In the genomic region with DNA sequence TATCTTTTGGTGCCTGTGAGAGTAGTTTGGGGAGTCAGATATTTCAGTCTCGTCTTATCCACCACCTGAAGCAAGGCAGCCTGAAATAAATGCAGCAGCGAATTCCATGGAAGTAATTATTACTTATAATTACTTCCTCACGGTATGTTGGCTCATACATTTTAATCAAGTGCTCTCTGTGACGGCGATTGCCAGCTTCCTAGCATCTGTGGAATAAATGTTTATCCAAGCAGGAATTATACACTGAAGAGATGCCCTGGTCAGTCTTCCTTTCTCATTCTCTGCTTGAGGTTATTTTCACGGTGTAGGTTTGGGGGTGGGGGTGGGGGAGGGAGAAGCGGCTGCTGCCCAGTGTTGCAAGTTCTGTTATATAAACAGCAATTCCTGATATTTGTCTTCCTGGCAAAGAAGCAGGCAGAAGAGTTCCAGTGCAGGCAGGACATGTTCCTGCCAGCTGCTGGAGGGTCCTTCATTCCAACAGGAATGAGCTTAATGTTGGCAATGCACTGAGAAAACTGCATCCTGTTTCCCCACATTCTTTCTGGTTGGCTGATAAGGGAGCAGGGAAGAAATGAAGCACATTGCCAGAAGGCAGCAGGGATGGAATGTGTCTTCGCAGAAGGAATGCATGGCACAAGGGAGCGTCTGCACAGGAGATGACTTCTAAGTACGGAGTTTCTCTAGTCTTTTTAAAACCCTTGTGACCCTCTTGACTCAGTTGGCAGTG, we compare ENCODE assay signal across 10 mouse cellular contexts. TPM values are rescaled to one million over a fixed set of nuclear protein-coding genes. Genes with fewer than 3 reads are reported as not detected.
DNase-seq lines count a peak whose midpoint lies in the region; ATAC-seq and TF ChIP-seq lines count a peak whose summit lies in the region.
"Had no signal": no experiment of that assay in that cellular context is flagged by ENCODE, and none has a peak within 500 bp of the region (broad histone marks: within the 10 kb centered on the region; RNA-seq: fewer than 3 reads in every experiment).

No protein-coding gene starts in this region.

- no peak for TF ChIP-seq POLR2A in embryonic fibroblast, embryonic 13.5 days (IDR thresholded peaks at IDR 0.05; ENCODE audit: low read depth, low read length)

- H3K4me1 ChIP-seq in embryonic fibroblast, embryonic 13.5 days (ENCODE audit: control insufficient read depth, insufficient read depth, low read length): peaks cover 6% of the 10 kb centered on the region
- H3K4me1 ChIP-seq in lung, embryonic 14.5 days (ENCODE audit: insufficient read depth): 0 out of 2 replicates have a peak, but pooled peaks cover 3% of the 10 kb centered on the region

- peak overlapping the region; percentile 8; the same call in 1 of the 2 replicates for H3K4me2 ChIP-seq in lung, embryonic 14.5 days

- H3K27ac ChIP-seq in embryonic fibroblast, embryonic 13.5 days (ENCODE audit: insufficient read depth, low read length): peak overlapping the region; percentile 60; the same call in 1 of the 2 replicates
- no peak overlapping the region for H3K27ac ChIP-seq in lung, embryonic 14.5 days (ENCODE audit: low read depth)
- H3K27ac ChIP-seq in left cerebral cortex, adult 2 months: no peak overlapping the region

- no peaks in the 10 kb centered on the region for H3K27me3 ChIP-seq in lung, embryonic 14.5 days (ENCODE audit: insufficient read depth, low read length)

- peak; percentile 77 for ATAC-seq in lung, embryonic 14.5 days (ENCODE audit: insufficient read depth)
- no peak for ATAC-seq in erythroblast, adult 5-6 weeks (replicated peaks; ENCODE audit: low FRiP score, poor library complexity, severe bottlenecking)

- no peak overlapping the region for H3K9ac ChIP-seq in lung, embryonic 14.5 days

- TF ChIP-seq CTCF in embryonic fibroblast, embryonic 13.5 days (IDR thresholded peaks at IDR 0.05; ENCODE audit: borderline replicate concordance, insufficient read depth, low read length): no peak
- TF ChIP-seq CTCF in lung, embryonic 14.5 days (IDR thresholded peaks at IDR 0.05; ENCODE audit: low read depth): no peak
- no peak for TF ChIP-seq CTCF in left cerebral cortex, adult 2 months (IDR thresholded peaks at IDR 0.05)

- H3K4me3 ChIP-seq in embryonic fibroblast, embryonic 13.5 days (ENCODE audit: insufficient read depth, low read length): no peak overlapping the region
- no peak overlapping the region for H3K4me3 ChIP-seq in lung, embryonic 14.5 days (ENCODE audit: low read depth, low read length)
- no peak overlapping the region for H3K4me3 ChIP-seq in left cerebral cortex, adult 2 months

- no peaks in the 10 kb centered on the region for H3K9me3 ChIP-seq in lung, embryonic 14.5 days (ENCODE audit: low read depth, low read length)
- H3K9me3 ChIP-seq: G1E had no signal

- intact Hi-C loops in left cerebral cortex, adult 2 months (cut with DNase I): no loop called here

- WGBS in lung, embryonic 14.5 days: 10% methylated on average over 10 of the region's 10 CpGs

- peak; percentile 5 for DNase-seq in layer of hippocampus, adult 9-11 months
- no peak for DNase-seq in layer of hippocampus, postnatal 25 days (ENCODE audit: extremely low spot score in 1 of 2, low spot score in 1 of 2)
- DNase-seq in lung, embryonic 14.5 days: peak; percentile 74
- DNase-seq in retina, postnatal 1 day: peak; percentile 49
- no peak for DNase-seq in right cerebral cortex, postnatal 36 days (ENCODE audit: low spot score in 2 of 2)
- no peak for DNase-seq in left cerebral cortex, adult 2 months (ENCODE audit: extremely low spot score in 1 of 2, low spot score in 2 of 2)

- H3K36me3 ChIP-seq in lung, embryonic 14.5 days (ENCODE audit: insufficient read depth): no peaks in the 10 kb centered on the region
- H3K36me3 ChIP-seq: G1E had no signal

RNA-seq across cellular contexts. Expression of gene Rab3c, which starts 43.4 kb away (rescaled TPM):
- total RNA-seq in layer of hippocampus, postnatal 25 days (2021): 100 to 1,000 TPM; 180 to 190 TPM
- 2.8 and 3.0 TPM in 2 replicates for polyA plus RNA-seq in embryonic fibroblast, embryonic 13.5 days (2011; ENCODE audit: insufficient read length, low read depth, missing spikeins)
- 1.7 TPM in 2 replicates for polyA plus RNA-seq in lung, embryonic 14.5 days (2014; fragmentation: Nextera tagmentation; extraction: Ambion mirVana)
- not detected in 2 replicates for total RNA-seq in erythroblast, adult 5-6 weeks (2015; ENCODE audit: low replicate concordance)
- total RNA-seq in erythroblast, adult 5-6 weeks (2017; ENCODE audit: low replicate concordance): not detected in 2 replicates
- total RNA-seq in left cerebral cortex, adult 2 months (2021): 100 to 1,000 TPM; 179 to 180 TPM
- polyA plus RNA-seq: G1E; spleen, adult 2 months had no signal

Comparison
In these comparisons a context has a peak if more than half of its experiments do, and no peak if none do; other contexts are left out.
1. DNase-seq: peak in layer of hippocampus, adult 9-11 months (single experiment), lung, embryonic 14.5 days (single experiment) and retina, postnatal 1 day (single experiment); none in layer of hippocampus, postnatal 25 days (0 of 2), right cerebral cortex, postnatal 36 days (0 of 2) and left cerebral cortex, adult 2 months (0 of 2).
2. RNA of gene Rab3c, which starts 43.4 kb away (total RNA-seq): 180 to 190 TPM in layer of hippocampus, postnatal 25 days and 179 to 180 TPM in left cerebral cortex, adult 2 months; not detected in erythroblast, adult 5-6 weeks; every median in the first group is over 100 times any median in the second.